Mouse (Mus musculus) forebrain, embryonic 11.5 days (tissue): ENCODE measurements around the gene Otos. TPM values are rescaled to one million over a fixed set of nuclear protein-coding genes. Genes with fewer than 3 reads are reported as not detected.

ENCODE experiments used
- ATAC-seq: fragments of 200-750 bp; cut with Nextera tagmentation; replicated peaks from 2 replicates; pipeline ENCODE4 v1.8.0; 2017; ENCODE audit warnings: moderate TSS enrichment; ENCODE audit not compliant: low FRiP score
- DNase-seq: peaks from one replicate; pipeline ENCODE4 v3.0.0-alpha.2; 2017; ENCODE audit warnings: low spot score
- H3K27ac ChIP-seq: fragments of 300-500 bp; sonication (generic); 2 replicates; pipeline ENCODE4 v1.5.1; 2014; ENCODE audit warnings: low read depth, low read length
- H3K27me3 ChIP-seq: fragments of 300-500 bp; sonication (generic); 2 replicates; pipeline ENCODE4 v1.6.1; 2014; ENCODE audit warnings: mild to moderate bottlenecking, low read length, mixed read lengths; ENCODE audit not compliant: control insufficient read depth, insufficient read depth
- H3K36me3 ChIP-seq: fragments of 300-500 bp; sonication (generic); 2 replicates; pipeline ENCODE4 v1.6.1; 2014; ENCODE audit warnings: mild to moderate bottlenecking, low read length, moderate library complexity, mixed read lengths; ENCODE audit not compliant: control insufficient read depth, insufficient read depth
- H3K4me1 ChIP-seq: fragments of 300-500 bp; sonication (generic); replicated peaks from 2 replicates; pipeline ENCODE4 v1.6.1; 2014; ENCODE audit warnings: low read length, mixed read lengths; ENCODE audit not compliant: control insufficient read depth, insufficient read depth
- H3K4me2 ChIP-seq: fragments of 300-500 bp; sonication (generic); 2 replicates; pipeline ENCODE4 v1.6.1; 2014; ENCODE audit warnings: low read depth, mild to moderate bottlenecking, low read length, moderate library complexity, mixed read lengths; ENCODE audit not compliant: severe bottlenecking
- H3K4me3 ChIP-seq: fragments of 300-500 bp; sonication (generic); 2 replicates; pipeline ENCODE4 v1.5.1; 2014; ENCODE audit warnings: low read depth, low read length
- H3K9ac ChIP-seq: fragments of 300-500 bp; sonication (generic); 2 replicates; pipeline ENCODE4 v1.6.1; 2014; ENCODE audit warnings: low read length
- H3K9me3 ChIP-seq: fragments of 300-500 bp; sonication (generic); 2 replicates; pipeline ENCODE4 v1.6.1; 2016; ENCODE audit warnings: low read length, mixed read lengths; ENCODE audit not compliant: control insufficient read depth
- WGBS: fragments of 180-500 bp; shearing (Covaris S2); extraction: QIAGEN DNeasy Blood & Tissue Kit; methylation state at CpG from one replicate; pipeline ENCODE4 v1.1.7; 2014; 5-methylcytosine and 5-hydroxymethylcytosine counted together
- polyA plus RNA-seq: library from polyadenylated mRNA; unstranded; fragments of >200 nt; fragmentation: Nextera tagmentation; extraction: Ambion mirVana; gene quantifications from 2 replicates; pipeline ENCODE4 v1.2.1, GENCODE M21; 2014

The Otos gene
- polyA plus RNA-seq, 1 experiment from 2014 or later = not detected

DNA sequence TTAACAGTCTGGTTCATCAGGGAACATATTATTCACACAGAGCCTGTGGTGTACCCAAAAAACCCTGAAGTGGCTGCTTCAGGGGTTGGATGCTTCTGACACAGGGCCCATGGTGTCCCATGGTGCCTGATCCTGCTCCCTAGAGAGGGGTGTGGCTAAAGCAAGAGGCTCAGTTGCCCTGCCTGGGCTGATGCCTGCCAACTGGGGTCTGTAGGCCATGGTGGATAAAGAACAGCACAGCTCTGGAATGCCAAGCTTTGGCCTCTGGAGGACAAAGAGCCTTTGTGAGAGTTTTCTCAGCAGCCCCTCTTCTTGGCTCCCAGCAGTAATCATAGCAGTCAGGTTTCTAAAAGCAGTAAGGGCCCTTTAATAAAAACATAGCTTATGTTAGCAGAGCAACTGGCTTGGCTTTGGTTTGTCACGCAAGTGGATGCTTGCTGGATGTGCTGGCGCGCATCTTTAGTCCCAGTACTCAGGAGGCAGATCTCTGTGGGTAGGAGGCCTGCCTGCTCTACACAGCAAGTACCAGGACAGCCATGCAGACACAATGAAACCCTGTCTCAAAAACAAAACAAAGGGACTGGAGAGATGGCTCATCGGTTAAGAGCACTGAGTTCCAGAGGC, 13.6 kb downstream of the Otos start:
- Histone ChIP-seq H3K9ac (no peak overlapping the region), H3K27me3 (no peaks in the 10 kb centered on the region), H3K4me2 (no peak overlapping the region), H3K36me3 (peaks cover 4% of the 10 kb centered on the region; the same call in 1 of the 2 replicates), H3K4me3 (no peak overlapping the region), H3K4me1 (0 out of 2 replicates have a peak, but pooled peaks cover 2% of the 10 kb centered on the region), H3K9me3 (no peaks in the 10 kb centered on the region), H3K27ac (peak overlapping the region; percentile 12; the same call in 1 of the 2 replicates)
- WGBS = 80% methylated on average over 4 of the region's 4 CpGs
- DNase-seq (peak; percentile 47), ATAC-seq (no peak)

DNA sequence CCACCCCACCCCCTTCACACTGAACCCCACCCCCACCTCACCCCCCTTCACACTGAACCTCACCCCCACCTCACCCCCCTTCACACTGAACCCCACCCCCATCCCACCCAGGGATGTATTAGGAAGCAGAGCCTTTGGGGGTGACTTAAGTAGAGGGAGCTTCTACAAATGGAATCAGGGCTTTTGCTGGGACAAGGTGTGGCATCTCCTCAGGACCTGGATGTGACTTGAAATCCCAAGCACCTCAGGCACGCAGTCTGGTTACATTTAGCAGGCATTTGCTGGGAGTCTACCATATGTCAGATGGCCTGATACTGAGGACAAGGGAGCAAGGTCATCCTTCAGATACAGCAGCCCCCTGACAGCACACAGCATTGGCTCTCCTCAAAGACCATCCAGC, 14.1 kb downstream of the Otos start:
- peaks cover 4% of the 10 kb centered on the region; the same call in 1 of the 2 replicates for H3K36me3 ChIP-seq
- H3K27me3 ChIP-seq = no peaks in the 10 kb centered on the region
- WGBS = 81% methylated on average over 1 of the region's 1 CpGs
- H3K9ac ChIP-seq = no peak overlapping the region
- H3K9me3 ChIP-seq = no peaks in the 10 kb centered on the region
- 0 out of 2 replicates have a peak, but pooled peaks cover 2% of the 10 kb centered on the region for H3K4me1 ChIP-seq
- DNase-seq (peak; percentile 39), ATAC-seq (no peak)
- H3K27ac ChIP-seq = no peak overlapping the region
- H3K4me2 ChIP-seq = no peak overlapping the region
- H3K4me3 ChIP-seq = no peak overlapping the region

DNA sequence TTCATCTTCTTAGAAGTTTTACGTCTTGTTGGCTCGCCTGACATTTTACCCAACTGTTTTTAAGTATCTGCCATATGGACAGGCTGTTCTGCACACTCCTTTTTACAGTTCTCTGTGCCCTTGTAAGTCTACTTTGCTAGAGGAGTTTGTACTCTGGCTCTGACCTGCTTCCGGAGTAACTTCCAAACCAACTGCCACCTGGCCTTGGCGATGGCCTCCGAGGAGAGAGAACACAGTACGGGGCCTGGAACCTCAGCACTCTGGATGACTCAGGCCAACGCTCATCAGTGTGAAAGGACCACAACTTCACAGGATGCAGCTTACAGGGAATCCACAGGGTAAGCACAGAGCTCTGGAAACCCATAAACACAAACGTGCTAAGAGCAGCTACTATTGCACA, 14.9 kb downstream of the Otos start:
- Histone ChIP-seq H3K9me3 (no peaks in the 10 kb centered on the region), H3K36me3 (peaks cover 4% of the 10 kb centered on the region; the same call in 1 of the 2 replicates), H3K27ac (no peak overlapping the region), H3K4me3 (no peak overlapping the region), H3K27me3 (no peaks in the 10 kb centered on the region), H3K4me1 (0 out of 2 replicates have a peak, but pooled peaks cover 2% of the 10 kb centered on the region), H3K9ac (no peak overlapping the region), H3K4me2 (no peak overlapping the region)
- WGBS = 87% methylated on average over 8 of the region's 8 CpGs
- DNase-seq (no peak), ATAC-seq (no peak)

DNA sequence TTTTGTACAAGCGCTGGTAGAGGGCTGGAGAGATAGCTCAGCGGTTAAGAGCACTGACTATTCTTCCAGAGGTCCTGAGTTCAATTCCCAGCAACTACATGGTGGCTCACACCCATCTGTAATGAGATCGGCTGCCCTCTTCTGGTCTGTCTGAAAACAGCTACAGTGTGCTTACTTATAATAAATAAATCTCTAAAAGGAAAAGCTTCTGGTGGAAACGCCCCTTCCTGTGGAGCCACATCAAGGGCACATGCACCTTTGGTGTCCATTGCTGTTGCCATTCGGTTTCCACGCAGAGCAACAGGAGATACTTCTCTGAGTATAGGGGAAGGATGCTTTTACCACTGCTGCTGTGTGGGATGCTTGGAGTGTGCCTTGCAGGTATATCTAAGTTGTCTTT, 15.7 kb downstream of the Otos start:
- Histone ChIP-seq H3K4me1 (0 out of 2 replicates have a peak, but pooled peaks cover 2% of the 10 kb centered on the region), H3K9ac (no peak overlapping the region), H3K27me3 (no peaks in the 10 kb centered on the region), H3K27ac (no peak overlapping the region), H3K4me2 (no peak overlapping the region), H3K4me3 (no peak overlapping the region), H3K9me3 (no peaks in the 10 kb centered on the region), H3K36me3 (peaks cover 4% of the 10 kb centered on the region; the same call in 1 of the 2 replicates)
- no peak for ATAC-seq
- 72% methylated on average over 6 of the region's 6 CpGs for WGBS
- peak; percentile 42 for DNase-seq

DNA sequence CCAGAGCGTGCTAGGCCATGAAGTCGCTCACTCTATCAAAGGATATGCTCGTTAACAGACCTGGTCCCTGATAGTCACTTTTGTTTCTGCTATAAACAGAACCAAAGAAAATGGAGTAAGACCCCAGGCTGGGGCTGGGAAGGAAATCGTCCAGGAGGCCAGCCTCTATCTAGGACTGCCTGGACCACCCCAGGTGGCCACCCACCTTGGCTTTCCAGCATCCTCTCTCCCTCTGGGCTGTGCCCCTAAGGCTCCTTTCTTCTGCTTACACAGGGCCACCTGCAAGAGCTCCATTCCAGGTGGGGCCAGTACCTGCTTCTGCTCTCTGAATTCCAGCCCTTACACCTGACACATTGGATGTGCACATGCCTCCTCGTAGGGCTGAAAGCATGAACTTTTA, 16.4 kb downstream of the Otos start:
- no peak overlapping the region for H3K4me2 ChIP-seq
- DNase-seq (peak; percentile 41), ATAC-seq (no peak)
- 64% methylated on average over 5 of the region's 5 CpGs for WGBS
- H3K9ac ChIP-seq = no peak overlapping the region
- H3K27ac ChIP-seq = no peak overlapping the region
- H3K4me1 ChIP-seq = 0 out of 2 replicates have a peak, but pooled peaks cover 2% of the 10 kb centered on the region
- no peaks in the 10 kb centered on the region for H3K9me3 ChIP-seq
- no peak overlapping the region for H3K4me3 ChIP-seq
- peaks cover 4% of the 10 kb centered on the region; the same call in 1 of the 2 replicates for H3K36me3 ChIP-seq
- no peaks in the 10 kb centered on the region for H3K27me3 ChIP-seq

DNA sequence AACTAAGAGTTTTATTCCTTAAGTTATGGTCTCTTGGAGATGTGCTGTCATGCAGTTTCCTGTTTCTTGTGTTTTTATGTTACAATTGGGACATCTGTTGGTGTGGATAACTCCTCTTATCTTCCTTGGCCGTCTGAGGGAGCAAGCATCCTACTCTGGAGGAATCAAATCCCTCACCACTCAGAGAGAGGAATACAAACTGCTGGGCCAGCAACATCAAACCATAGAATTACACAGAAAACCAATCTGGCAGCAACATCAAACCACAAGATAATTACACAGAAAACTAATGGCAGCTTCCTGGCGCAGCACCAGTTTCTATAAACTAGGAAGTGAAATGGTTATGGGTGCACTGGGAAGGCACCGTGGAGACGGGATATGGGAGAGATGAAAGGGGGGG, 20.4 kb downstream of the Otos start:
- Histone ChIP-seq H3K27ac (no peak overlapping the region), H3K9ac (no peak overlapping the region), H3K36me3 (no peaks in the 10 kb centered on the region), H3K27me3 (no peaks in the 10 kb centered on the region), H3K9me3 (no peaks in the 10 kb centered on the region), H3K4me3 (no peak overlapping the region), H3K4me2 (no peak overlapping the region), H3K4me1 (no peaks in the 10 kb centered on the region)
- WGBS = 87% methylated on average over 4 of the region's 4 CpGs
- no peak for ATAC-seq
- no peak for DNase-seq

GRCm38 (mm10) chr1:92618360-92618759, 30.3 kb downstream of the Otos start:
- Histone ChIP-seq H3K4me1 (no peaks in the 10 kb centered on the region), H3K27ac (no peak overlapping the region), H3K27me3 (no peaks in the 10 kb centered on the region), H3K4me3 (no peak overlapping the region), H3K9me3 (no peaks in the 10 kb centered on the region), H3K9ac (no peak overlapping the region), H3K36me3 (no peaks in the 10 kb centered on the region), H3K4me2 (no peak overlapping the region)
- no peak for DNase-seq
- WGBS = 78% methylated on average over 4 of the region's 4 CpGs
- ATAC-seq = no peak

DNA sequence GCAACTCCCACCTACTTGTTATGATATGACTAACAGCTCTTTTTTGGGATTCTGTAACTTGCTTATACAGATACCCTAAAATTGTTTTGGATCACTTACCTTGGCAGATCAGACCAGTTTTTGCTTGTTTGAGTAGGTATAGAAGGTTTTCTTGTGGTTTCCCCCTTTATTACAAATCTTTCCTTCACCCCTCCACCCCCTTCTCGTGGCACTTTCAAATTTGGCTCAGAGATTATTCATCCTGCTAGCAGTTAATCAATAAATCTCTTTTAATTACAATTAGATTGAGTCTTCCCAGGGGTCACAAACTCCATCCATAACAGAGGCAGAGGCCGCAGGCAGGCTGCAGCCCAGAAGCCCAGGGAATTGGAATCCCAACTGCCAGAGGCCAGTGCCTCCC, 31.2 kb downstream of the Otos start, which contains the start of gene Olfr12:
Gene Olfr12, plus strand, starts transcription at position 301 of the 400 bp plus-strand sequence.
- Histone ChIP-seq H3K4me2 (no peak within 1 kb of the TSS), H3K4me3 (no peak within 1 kb of the TSS), H3K9ac (no peak within 1 kb of the TSS), H3K27ac (no peak within 1 kb of the TSS), H3K4me1 (no peaks in the 10 kb centered on the region), H3K27me3 (no peaks in the 10 kb centered on the region), H3K36me3 (no peaks in the 10 kb centered on the region), H3K9me3 (no peaks in the 10 kb centered on the region)
- DNase-seq (no peak), ATAC-seq (no peak)
- WGBS = 61% methylated on average over 2 of the region's 2 CpGs

DNA sequence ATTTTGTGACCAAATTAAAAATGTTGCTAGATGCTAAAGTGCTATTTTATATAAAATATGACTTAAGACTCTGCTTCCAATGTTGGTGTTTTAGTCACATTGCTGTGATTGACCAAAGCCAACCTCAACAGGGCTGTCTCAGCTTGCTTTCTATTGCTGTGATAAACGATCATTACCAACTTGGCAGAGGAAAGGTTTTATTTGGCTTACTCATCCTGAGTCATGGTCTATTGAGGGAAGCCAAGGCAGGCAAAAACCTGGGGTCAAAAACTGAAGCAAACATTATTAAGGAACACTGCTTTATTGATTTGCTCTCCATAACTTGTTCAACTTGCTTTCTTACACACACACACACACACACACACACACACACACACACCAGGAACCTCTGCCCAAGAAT, 32.6 kb downstream of the Otos start:
- no peaks in the 10 kb centered on the region for H3K27me3 ChIP-seq
- DNase-seq (no peak), ATAC-seq (no peak)
- no peaks in the 10 kb centered on the region for H3K4me1 ChIP-seq
- H3K36me3 ChIP-seq = no peaks in the 10 kb centered on the region
- WGBS = 87% methylated on average over 1 of the region's 1 CpGs
- H3K4me3 ChIP-seq = no peak overlapping the region
- no peak overlapping the region for H3K9ac ChIP-seq
- no peak overlapping the region for H3K27ac ChIP-seq
- H3K9me3 ChIP-seq = no peaks in the 10 kb centered on the region
- no peak overlapping the region for H3K4me2 ChIP-seq
